Mouse (Mus musculus): ENCODE results near the gene Prss37. TPM values are rescaled to one million over a fixed set of nuclear protein-coding genes. Genes with fewer than 3 reads are reported as not detected.
A peak's percentile ranks its signal among the peaks of the same experiment; 100 is the strongest.

Prss37 gene
- total RNA-seq (2021) = not detected
- long read RNA-seq, experiment 1 = 0 reads
- long read RNA-seq, experiment 2 = 0 reads

DNA sequence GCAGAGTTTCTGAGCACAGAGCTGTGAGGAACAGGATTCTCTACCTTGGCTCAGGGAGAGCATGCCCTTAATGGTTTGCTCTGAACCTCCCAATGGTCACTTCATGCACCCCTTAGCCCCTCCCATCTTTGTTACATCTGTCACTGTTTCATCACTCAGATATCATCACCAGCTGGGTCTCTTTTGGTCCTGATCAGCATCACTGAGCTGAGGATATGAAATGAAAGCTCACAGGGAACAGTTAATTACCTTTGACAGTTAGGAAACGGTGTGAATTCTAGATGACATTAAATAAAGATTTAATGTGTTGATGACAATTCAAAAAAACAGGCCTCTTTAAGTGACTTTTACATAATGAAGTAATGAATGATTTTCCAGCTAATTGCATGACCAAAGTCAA is at the start of gene Prss37:
Gene Prss37, minus strand, starts transcription at position 101 of the 400 bp plus-strand sequence.
- DNase-seq (ENCODE audit: low spot score in 2 of 2) = no peak

DNA sequence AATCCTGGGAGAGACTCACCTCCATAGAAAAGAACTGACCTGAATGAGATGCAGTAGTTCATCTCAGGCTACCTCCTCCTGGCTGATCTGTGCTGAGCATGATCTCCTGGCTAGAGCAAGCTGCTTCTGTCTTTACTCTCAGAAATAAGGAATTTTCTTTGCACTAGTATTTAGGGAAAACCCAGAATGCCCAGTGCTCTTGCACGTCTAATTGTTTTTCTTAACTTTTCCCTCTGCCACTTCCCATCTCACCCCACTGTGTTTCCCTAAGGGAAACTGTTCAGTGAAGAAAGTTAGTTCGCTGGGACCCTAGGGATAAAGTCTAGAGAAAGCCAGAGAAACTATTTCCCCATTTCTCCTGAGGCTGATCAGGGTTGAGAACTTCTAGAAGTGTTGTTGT is 35.6 kb upstream of the Prss37 start, which contains the start of gene Olfr461:
Gene Olfr461, minus strand, starts transcription at position 101 of the 400 bp plus-strand sequence.
- no peak for DNase-seq (ENCODE audit: low spot score in 2 of 2)

DNA sequence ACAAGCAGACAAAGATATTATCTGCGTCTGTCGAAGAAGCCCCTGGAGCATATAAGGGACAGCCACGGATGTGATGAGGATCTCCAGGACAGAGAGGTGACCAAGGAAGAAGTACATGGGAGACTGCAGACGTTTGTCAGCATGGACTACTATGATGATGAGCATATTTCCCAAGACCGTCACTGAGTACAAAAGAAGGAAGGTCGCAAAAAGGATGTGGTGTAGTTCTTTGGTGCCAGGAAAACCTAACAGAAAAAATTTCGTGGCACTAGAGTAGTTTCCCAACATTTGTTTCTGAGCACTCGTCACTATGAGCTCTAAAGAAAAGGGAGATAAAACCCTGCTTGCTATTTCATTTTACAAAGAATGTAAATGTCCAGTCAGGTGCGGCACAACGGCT is 25.4 kb upstream of the Prss37 start:
- no peak for DNase-seq (ENCODE audit: low spot score in 2 of 2)

DNA sequence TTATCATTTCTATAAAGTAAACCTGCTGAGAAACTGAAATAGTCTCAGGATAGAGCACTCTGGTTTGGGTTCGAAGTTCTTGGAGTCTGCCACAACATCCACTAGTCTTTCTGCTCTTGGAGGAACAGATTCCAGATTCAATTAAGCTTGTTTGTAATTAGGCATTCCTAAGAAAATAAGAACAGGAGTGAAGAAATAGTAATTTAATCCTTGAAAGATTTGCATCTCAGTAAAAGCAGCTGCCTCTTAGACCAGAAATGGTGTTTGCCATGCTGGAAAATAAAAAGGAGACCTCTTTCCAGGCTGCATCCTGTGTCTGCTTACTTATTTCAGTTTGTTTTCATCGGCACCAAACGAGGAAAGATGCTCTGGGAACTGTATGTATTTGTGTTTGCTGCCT is 26.1 kb downstream of the Prss37 start, which contains the start of gene Tas2r108:
Gene Tas2r108, plus strand, starts transcription at position 301 of the 400 bp plus-strand sequence.
- DNase-seq (ENCODE audit: low spot score in 2 of 2) = no peak

DNA sequence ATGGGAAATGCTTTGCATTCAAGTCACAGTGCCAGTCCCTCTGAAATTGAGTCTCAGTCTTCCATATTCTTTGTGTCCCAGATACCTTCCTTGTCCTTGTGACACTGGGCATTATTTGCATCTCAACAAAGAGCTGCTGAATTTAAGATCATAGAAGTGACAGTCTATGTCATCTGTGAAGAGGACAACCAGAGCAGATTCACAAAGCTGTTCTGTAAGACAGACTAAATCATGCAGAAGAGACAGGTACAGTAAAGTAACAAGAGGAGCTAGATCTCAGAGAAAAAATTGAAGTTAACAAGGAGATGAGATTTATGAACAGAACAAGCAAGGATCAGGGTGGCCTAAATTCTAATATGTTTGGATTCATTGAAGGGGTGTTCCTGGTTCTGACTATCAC is 28.4 kb downstream of the Prss37 start, which contains the start of gene Tas2r137:
Gene Tas2r137, plus strand, starts transcription at position 301 of the 400 bp plus-strand sequence.
- DNase-seq (ENCODE audit: low spot score in 2 of 2) = no peak

DNA sequence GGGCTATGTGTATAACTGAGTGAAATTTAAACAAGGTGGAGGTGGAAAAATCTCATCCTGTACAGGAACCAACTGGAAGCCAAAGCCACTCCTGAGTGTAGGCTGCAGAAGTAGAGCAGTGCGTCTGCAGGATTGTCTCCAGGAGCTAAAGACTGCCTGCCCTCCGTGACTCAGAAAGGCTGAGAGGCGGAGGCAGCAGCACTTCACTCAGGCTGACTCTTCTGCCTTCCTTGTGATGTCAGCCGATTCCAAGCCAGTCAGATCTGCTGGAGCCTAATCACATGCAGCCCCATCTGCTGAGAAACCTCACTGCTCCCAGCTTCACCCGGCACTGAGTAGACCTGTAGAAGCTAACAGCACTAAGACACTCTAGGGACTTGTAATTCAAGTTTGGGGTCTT is 37.0 kb downstream of the Prss37 start:
- no peak for DNase-seq (ENCODE audit: low spot score in 2 of 2)

DNA sequence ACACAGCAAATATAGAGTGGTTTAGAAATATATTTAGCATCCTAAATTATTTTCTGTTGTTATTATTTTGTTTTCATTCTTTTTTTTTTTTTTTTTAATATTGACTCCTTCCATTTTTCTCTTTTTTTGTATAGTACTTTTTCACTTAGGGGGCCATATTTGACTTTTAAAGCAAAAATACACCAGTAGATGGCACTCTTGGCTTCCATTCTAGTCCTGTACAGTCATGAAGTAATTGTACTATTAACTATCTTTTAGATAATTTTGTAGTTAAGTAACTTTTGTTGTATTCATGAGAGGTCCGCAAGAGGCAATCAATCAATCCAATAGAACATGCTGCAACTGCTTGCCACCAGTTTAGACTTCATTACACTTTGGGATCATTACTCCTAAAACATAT is 39.6 kb downstream of the Prss37 start:
- DNase-seq (ENCODE audit: low spot score in 2 of 2) = no peak

DNA sequence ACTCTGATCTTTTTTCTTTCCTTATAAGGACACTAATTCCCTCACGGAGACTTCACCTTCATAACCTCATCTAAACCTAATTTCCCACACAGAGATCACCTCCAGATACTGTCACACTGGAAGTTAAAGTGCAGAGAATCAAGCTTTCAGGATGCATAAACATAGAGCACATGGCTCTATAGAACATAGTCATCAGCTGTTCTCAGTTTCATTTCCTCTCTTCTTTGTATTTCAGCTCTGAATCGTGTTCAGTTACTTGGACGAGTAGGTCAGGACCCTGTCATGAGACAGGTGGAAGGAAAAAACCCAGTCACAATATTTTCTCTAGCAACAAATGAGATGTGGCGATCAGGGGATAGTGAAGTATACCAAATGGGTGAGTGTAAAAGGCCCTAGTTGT is 43.2 kb downstream of the Prss37 start:
- no peak for DNase-seq (ENCODE audit: low spot score in 2 of 2)

DNA sequence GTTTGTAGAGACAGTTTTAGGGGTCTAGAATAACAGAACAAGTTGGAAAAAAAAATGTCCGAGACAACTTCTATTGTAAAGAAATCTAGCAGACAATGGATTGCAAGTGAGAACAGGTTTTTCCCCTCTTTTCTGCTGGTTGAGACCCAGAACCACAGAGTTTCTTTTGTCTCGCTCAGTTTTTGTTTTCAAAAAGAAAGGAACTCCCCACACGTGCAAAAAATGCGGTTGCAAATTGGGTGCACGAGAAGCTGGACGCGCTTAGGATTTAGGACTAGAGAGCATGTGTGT is 47.6 kb downstream of the Prss37 start:
- no peak for DNase-seq (ENCODE audit: low spot score in 2 of 2)

DNA sequence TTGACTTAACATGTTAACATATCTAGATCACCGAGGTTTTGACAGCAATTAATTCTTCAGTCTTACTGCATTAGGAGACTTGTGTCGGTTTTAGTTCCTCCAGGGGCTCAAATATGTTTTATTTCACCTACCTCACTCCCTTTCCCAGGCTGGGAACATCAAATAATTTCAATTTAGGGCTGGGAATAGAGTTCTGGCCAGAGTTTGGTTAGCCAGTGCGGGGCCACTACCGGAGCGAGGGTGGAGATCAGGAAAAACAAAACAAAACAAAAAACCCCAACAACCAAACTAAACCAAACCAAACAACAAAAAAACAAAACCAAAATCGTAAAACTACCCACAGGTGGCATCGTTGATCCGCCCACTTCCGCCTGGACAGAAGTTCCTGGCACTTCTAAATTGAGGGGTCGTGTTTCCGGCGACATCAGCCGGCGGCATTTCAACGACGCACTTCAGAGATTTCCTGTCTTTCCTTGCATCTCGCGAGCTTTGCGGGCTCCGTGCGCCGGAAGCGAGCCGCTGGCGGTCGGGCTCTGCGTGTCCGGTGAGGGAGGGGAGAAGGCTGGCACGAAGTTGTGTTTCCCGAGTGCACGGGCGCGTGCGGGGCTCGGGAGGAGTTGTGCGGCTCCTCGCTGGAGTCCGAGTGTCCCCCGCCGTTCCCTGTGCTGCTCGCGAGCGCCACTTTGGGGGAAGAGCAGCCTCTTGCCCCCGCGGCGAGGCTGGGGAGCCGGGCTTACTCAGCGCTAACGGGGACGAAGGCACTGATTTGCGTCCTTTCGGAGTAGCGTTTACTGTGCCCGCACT is 48.2 kb downstream of the Prss37 start, which contains the start of gene Ssbp1:
Gene Ssbp1, plus strand, starts transcription at position 437 of the 804 bp plus-strand sequence.
- peak; percentile 84 to 92 for DNase-seq (ENCODE audit: low spot score in 2 of 2)

DNA sequence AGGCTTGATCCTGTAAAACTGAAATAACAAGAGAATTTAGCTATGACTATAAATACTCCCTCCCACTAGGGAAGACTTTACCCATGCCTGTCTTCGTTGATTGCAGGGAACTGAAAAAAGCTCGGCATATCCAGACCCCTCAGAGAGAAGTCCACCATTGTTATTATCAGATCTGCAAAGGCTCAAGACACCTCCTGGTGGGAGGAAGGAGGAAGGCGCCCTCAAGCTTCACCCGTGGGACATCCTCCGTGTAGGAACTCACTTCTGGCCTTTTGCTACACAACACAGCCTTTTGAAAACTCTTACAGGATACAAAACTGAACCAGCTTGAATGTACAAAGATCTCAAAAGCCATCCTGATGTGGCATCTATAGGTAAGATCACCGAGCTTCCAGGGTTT is 53.6 kb downstream of the Prss37 start:
- no peak for DNase-seq (ENCODE audit: low spot score in 2 of 2)

Other genes starting within 250 kb of the Prss37 start
- gene Agk, start 194.3 kb downstream of the Prss37 start, total RNA-seq (2021) = 10 to 100 TPM; 16.0 to 18.6 TPM
- gene E330009J07Rik, start 83.4 kb downstream of the Prss37 start, total RNA-seq (2021) = 1 to 10 TPM; 3.9 to 5.4 TPM
- gene Wee2, start 80.4 kb downstream of the Prss37 start, total RNA-seq (2021) = not detected
- 10 to 100 TPM; 35.7 to 41.4 TPM for gene Ssbp1, start 48.2 kb downstream of the Prss37 start, total RNA-seq (2021)
- gene Tas2r137, start 28.3 kb downstream of the Prss37 start, total RNA-seq (2021) = not detected
- not detected for gene Tas2r108, start 26.0 kb downstream of the Prss37 start, total RNA-seq (2021)
- not detected for gene Olfr461, start 35.5 kb upstream of the Prss37 start, total RNA-seq (2021)
- not detected for gene Olfr460, start 50.0 kb upstream of the Prss37 start, total RNA-seq (2021)
- gene Clec5a, start 66.3 kb upstream of the Prss37 start, total RNA-seq (2021) = under 1 TPM; 0.78 to 0.80 TPM
- not detected for gene Tas2r138, start 93.8 kb upstream of the Prss37 start, total RNA-seq (2021)
- under 1 TPM; 0.27 to 0.60 TPM for gene Mgam, start 109.3 kb upstream of the Prss37 start, total RNA-seq (2021)